Mouse (Mus musculus) lung, postnatal 4 days (tissue): Measurements from ENCODE around the gene Ccl5.
"Not testable (repeated sequence)": the region's sequence is repeated elsewhere in the genome, so short reads cannot be mapped to it uniquely, and the experiment has no call there.

Source experiments
- DNase-seq, 2 experiments: peaks; one replicate each; pipeline ENCODE4 v3.0.0; 2021

The Ccl5 gene

DNA sequence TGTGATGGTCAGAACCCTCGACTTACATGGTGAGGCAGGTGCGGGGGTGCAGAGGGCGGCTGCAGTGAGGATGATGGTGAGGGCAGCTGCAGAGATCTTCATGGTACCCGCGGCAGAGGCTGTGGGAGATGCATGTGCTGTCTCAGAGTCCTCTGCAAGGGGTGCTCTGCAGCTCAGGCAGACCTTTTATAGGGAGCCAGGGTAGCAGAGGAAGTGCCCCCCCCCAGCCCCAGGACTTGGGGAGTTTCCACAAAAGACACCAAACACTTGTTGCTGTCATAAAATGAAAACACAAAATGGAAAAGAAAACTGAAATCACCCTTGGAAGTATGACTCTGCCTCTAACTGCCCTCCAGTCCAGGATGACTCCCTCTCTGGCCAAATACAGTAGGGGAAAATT is at the start of gene Ccl5:
Ccl5 (minus strand) TSS at position 159 of the 400 bp plus-strand sequence.
- DNase-seq, result no peak

DNA sequence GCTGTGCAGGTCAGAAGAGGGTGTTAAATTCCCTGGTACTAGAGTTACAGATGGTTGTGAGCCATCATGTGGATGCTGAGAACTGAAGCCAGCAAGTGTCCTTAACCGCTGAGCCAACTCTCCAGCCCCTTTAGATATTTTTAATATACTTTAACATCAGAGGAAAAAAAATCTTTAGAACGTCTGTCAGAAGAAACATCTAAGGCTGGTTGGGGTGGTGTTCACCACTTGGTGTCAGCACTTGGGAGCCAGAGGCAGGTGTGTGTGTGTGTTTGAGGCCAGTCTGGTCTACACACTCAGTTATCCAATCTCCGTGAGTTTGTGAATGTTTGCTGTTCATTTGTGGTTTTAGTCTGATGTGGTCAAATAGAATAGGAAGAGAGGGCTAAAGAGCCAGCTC is 48.7 kb upstream of the Ccl5 start:
- DNase-seq, result no peak

DNA sequence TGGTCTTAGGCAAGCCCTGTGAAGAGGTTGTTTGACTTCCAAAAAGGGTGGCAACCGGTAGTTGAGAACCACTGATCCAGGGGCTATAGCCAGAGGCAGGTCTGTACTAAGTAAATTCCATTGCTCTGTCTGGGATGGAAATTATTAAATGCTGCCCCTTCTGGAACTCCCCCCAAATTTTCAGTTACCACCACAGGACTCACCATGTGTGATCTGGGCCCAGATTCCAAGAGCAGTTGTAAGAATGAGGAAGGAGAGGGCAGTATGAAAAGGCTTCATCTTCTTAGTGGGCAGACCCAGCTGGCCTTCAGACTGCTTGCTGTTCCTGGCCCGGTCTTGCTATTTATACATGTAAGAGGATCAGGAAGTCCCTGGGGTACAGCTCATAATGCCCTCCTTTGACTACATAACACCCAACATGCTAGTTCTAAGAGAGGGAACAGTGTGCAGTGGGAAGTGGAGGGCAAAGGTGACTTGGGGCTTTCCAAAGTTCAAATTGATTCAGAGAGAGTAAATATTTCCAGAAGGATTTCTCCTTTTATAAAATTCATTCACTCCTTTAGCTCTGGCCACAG is 48.0 kb upstream of the Ccl5 start, which contains the start of gene Ccl9:
Ccl9 (minus strand) TSS at position 451 of the 575 bp plus-strand sequence.
- DNase-seq, result no peak

DNA sequence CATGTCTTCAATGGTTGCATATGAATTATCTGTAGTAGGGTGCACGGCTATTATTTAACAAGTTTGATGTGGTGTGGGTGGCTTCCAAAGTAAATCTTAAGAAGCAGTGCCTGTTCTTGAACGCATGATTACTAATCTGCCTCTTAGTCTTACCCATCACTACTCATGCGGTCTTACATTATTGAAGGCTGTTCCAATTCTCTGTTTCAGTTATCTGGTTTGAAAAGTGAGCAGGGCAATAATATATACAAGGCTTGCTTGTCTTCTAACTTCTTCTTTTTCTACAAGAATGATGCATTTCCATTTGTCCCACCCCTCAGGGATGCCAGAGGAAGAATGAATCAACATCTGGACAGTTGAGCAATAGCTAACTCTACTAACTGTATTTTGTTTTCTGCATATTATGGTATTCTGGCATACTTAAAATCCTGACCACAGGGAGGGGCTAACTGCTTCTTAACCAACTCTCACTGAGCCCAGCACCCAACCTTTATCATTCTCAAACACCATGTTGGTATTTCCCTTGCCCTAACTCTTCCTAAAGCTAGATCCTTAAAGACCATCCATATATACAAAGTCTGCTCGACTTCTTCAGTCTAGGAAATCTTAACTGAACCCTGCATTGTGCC is 46.7 kb upstream of the Ccl5 start:
- DNase-seq, result no peak

DNA sequence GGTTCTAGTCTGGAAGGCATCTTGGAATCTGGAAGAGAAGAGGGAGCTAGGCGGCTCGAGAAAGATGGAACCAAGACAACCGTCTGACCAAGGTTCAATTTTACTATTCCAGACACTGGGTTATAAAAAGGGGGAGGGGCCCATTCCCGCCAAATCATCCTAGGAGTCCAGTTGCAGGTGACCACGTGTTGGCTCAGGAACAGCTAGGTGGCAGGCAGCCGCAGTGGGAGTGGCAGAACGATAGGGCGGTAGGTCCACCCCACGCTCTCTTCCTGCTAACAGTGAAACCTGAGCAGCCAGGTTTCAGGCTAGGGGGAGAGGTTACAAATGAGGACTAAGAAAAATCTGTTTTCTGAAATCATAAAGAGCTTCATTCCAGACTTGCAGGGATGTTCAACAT is 42.5 kb upstream of the Ccl5 start:
- no peak for DNase-seq

DNA sequence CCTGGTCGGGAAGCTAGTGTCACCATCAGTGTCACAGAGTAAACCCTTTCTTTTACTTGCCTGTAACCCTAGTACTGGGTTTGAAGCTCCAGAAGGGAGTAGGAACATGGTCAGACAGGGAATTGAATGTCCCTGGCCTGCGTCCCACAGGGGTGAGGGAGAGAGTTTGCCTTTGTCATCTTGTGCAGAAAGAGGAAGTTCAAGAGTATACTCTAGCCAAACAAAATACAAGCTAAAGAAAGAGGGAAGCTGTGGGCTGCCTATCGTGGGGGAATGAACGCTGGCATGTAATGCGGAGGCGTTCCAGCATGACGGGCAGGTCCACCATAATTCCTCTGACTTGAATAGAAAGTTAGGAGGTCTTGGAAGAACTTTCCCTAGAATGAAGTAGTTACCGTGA is 41.9 kb upstream of the Ccl5 start:
- DNase-seq, result peak; percentile 30 to 40

DNA sequence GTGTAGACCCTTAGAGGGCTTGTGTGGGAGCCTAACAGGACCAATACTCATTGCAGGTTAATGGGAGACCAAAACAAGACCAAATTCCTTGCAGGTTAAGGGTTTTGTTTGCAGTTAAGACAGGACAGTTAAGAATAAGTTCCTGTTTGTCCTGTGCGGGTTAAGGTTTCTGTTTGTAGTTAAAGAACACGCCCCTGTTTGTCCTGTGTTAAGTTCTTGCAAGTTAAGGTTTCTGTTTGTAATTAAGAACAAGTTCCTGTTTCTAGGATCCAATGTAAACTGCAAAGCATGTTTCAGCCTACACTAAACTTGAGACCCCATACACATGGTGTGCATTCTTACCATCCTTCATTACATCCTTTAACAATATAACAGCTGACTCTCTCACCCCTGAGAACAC is 39.9 kb upstream of the Ccl5 start:
- DNase-seq, result no peak

DNA sequence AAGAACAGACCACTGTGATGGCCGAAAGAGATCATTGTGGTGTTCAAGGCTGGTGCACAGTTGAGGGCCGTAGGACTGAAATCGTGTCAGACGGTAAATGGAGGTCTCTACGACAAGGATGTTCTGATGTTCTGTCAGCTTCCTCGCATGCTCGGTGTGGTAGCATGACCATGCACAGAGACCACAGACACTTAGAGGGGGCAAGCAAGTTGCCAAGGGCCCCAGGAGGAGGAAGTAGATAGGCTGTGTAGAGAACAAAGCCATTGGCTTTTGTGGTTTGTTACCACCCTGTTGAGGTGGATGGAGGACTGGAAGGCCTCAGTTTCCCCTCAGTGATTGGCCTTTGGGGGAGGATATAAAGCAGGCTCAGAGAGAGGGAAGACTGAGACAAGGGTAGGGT is 38.9 kb upstream of the Ccl5 start:
- no peak for DNase-seq

DNA sequence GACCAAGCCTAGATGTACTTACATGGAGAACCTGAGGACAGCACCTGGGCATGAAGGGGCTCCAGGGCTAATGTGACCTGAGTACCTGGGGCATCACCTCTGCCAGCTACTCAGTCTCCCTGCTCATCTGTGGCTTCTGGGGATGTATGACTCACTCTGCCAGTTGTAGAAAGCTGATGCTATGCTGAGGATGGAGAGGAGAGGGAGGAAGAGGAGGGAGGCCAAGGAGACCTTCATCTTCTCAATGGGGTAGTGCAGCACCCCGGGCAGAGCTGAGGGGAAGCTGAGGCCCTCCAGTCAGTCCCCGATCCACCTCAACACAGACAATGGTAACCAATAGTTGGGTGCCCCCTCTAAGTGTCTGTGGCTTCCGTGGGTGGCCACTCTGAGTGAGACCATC is 38.5 kb upstream of the Ccl5 start:
- DNase-seq, result no peak

DNA sequence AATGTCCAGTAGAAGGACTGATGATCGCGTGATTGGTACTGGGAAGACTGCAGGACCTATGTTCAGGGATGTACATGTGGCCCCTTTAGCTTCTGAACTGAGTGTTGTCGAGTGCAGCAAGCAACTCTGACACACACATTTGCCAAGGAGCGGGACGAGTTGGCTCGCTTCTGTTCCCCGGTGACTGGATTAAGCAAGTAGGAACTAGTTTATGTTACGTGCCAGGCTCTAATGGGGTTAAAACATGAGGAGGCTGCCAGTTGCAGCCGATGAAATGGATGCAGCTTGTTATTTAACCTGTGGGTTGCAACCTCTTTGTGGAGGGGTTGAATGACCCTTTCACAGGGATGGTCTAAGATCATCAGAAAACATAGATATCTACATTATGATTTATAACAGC is 37.7 kb upstream of the Ccl5 start:
- DNase-seq, result no peak

DNA sequence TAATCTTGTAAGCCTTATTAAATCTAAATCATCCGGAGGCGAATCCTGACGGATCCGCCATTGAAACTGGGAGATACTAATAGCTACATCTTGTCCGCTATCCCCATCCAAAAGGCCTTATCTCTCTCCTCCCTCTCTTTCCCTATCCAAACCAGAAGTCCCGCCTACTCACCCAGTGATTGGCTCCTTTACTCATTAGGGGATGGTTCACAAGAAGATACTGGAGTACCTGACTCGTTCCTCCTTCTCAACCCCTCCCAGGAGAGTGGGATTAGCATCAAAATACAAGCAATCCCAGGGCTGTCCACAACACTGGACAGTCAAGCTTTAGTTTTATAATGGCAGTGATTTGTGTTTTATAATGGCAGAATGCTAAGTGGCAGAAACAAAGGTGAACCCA is 37.0 kb upstream of the Ccl5 start:
- DNase-seq, result no peak

DNA sequence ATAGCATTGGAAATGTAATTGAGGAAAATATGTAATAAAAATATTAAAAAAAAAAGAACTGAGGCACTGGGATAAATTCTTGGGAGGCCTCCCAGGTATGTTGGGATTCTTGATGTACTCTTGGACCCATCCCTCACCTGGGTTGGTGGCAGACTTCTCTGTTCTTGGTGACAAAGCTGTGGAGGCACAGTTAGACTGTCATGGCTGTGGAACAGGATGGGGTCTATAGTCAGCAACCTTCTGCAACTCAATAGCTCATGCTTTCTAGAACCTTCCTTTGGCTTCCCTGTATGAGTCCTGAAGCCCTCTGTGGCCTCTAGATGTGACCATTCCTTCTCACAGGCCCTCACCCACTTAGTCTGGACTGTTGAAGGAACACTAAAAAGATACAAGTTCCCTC is 36.3 kb upstream of the Ccl5 start:
- DNase-seq, result no peak

DNA sequence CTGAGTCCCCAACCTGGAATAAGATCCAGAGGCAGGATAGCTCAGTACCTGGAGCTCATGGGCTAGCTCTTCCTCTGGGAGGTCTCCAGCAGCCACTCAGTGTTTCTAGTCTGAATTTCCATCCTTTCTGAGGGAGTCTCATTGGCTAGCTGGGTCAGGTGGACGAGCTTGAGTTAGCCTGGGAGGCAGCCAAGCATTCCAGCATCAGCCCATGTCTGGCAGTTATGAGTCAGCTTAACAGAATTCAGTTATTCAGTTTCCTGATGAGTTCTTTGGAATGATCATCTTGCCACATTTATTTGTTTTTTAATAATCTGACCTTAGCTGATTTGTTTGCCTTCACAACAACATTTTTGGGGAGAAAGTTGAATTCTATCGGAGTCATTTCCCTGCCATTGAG is 33.4 kb upstream of the Ccl5 start:
- no peak for DNase-seq

DNA sequence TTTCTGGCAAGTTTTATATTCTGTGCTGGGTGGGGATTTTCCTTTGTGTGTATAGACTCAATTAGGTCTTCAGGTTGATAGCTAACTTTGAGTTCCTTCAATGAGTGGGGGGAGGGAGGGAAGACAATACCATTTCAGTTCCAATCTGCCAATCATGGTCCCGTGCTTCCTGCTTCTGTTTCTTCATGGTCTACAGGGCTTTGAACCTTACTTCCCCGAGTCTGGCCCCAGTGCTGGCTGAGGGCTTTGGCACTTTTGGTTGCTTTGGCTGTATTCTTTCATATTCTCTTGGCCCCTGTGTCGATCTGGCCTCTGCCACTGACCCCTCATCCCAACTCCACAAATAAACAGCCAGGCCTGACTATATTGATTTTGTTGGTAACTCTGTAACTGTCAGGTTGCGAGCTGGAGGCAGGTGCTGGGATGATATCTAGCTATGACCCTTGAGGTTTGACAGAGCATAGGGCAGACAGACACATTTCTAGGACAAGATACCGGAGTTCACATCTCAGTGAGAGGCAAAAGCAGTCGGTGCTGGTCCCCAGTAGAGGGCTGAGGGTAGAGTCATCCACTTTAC is 32.1 kb upstream of the Ccl5 start:
- DNase-seq, result no peak

DNA sequence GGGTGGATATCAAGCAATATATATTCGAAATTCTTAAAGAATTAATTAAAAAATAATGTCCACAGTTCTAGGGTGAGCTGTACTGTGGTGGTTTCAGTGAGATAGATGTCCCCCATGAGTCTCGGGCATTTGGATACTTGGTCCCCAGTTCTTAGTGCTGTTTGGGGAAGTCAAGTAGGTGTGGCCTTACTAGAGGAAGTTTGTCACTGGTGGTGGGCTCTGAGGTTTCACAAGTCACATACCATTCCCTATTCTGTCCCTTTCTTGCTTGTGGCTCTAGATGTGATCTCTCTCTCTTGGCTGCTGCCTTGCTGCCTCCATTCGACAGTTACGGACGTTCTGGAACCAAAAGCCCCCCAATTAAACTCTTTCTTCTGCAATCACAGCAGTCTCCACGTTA is 30.1 kb upstream of the Ccl5 start:
- DNase-seq, result no peak

DNA sequence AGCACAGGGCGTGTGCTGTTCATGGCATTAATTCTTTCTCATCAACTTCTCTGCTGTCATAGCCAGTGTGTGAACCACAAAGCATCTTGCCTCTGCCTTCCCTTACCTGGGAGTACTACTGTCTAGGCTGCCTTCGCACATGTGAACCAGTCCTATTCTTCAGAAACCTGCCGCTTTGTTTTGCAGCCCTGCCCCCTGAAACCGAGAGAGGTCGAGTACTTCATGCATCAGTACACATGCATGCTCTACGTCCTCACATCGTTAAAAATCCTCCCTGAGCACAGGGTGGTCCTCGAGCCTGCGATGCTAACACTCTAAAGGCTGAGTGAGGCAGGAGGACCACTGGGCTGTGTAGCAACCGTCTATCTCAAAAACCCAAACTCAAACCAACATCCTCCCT is 26.8 kb upstream of the Ccl5 start:
- DNase-seq, result no peak

DNA sequence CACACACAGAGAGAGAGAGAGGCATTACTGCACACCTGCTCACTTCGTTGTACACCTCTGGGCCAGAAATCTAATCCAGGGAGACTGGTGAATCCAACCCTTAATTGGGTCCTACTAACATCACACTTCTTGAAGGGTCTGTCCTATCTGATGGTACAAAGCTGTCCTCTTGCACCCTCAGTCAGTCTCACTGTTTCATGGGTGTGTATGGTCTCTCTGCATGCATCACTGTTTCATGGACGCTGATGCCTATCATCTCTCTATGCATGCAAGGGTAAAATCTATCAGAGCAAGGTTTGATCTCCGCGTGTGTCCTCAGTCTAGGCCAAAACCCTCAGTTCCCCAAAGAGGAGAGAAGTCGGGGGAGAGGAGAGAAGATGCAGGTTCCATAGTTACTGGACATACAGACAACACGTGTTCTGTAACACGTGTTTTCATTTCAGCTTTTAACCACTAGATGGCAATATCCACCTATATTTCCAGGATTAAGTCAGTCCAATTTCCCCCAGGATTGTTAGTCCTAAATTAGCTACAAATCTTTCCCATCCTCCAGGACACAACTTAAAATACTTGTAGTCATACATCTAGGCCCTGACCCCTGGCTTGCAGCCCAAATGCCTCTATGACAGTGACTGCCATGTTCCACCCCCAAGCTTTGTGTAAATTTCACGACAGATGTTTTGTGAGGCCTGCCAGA is 25.9 kb upstream of the Ccl5 start:
- peak; percentile 60 to 85 for DNase-seq

DNA sequence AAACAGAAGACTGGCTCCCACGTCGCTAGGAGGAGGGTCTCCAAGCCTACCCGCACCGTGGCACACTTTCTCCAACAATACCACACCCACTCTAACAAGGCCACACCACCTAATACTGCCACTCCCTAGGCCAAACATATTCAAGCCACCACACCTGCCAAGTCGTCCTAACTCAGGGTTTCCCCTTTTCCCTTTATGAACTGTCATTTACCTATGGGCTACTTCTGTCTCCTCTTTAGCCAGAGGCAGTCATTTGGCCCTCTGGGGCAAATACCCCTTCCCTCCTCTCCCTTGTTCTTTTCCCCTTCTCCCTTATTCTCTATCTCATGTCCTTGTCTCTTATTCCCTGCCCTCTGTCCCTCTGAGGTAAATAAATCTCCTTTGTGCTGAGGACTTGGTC is 21.4 kb upstream of the Ccl5 start:
- no peak for DNase-seq

DNA sequence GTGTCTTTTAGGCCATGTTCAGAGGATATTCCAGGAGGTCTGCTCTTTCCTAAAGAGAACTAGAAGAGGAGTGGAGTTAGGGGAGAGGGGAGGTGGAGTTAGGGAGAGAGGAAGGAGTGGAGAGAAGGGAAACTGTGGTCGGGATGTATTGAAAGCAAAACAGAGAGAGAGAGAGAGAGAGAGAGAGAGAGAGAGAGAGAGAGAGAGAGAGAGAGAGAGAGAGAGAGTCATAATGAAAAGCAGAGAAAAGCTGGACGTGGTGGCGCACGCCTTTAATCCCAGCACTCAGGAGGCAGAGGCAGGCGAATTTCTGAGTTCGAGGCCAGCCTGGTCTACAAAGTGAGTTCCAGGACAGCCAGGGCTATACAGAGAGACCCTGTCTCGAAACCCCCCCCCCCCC is 20.7 kb upstream of the Ccl5 start:
- DNase-seq, result not testable (repeated sequence)

DNA sequence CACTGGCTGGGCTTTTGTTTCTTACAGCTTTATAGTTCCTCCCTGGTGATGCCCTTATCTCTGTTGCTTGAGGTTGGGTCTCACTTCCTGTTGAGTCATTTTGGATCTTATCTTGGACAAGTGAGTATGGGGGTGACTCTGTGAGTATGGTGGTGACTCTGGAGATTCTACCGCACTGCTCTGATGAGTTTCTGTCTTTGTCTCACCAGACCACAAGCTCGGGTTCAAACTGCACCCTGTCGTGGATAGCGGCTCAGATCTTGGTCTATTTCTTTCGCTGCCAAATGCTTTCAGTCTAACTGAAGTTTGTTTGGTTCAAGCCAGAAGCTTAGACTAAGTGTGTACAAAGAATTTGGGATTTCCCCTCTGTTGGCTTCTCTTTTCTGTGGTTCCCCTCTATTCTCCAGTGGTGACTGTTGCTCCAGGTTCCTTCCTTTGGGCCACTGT is 19.9 kb upstream of the Ccl5 start:
- no peak for DNase-seq

DNA sequence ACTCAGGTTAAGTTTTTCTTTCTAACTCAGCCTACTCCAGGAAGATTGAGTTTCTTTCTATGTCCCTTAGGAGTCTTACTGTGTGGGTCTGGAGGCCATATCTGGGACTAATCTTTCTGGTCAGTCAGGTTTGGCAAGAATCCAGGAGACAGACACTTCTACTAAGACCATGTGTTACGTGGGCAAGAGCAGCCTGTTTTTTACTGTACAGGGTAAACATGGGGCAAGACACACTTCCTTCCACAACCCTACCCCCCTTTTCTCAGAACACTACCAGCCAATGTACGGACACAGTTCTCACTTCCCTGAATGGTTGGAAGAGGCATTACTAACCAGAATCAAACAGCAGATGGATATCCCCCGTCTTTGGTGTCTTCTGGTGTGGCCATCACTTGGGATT is 13.9 kb upstream of the Ccl5 start:
- DNase-seq, result no peak

DNA sequence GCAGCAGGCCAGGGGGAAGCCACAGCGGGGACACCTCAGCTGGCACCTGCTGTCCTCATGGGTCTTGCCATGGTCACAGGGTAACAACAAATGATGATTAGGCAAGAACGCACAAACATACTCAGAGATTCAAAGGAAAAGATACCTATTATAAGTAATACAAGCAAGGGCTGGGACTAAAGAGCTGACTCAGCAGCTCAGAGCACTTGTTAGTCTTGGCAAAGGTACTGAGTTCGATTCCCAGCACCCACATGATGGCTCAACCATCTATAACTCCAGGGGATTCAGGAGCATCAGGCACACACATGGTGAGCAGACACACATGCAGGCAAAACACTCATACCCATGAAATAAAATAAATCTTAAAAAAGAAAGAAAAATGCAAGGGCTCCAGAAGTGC is 11.1 kb upstream of the Ccl5 start:
- no peak for DNase-seq

DNA sequence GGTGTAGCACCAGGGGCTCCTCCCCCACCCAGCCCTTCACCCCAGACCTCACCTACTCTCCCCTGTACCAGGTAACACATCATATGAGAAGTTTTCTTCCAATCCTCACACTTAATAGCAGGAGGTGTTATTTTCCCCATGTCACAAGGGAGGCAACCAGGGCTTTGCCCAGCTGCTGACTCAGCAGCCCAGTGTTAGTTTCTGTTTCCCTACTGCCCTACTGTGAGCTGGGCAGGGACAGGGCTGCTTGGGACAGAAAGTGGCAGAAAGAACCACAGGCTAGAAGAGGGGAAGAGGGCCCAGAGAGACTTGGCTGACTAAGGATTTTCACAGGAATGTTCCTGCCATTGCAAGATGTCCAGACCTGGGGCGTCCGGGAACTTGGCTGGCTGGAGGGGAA is 10.6 kb upstream of the Ccl5 start:
- DNase-seq, result no peak

DNA sequence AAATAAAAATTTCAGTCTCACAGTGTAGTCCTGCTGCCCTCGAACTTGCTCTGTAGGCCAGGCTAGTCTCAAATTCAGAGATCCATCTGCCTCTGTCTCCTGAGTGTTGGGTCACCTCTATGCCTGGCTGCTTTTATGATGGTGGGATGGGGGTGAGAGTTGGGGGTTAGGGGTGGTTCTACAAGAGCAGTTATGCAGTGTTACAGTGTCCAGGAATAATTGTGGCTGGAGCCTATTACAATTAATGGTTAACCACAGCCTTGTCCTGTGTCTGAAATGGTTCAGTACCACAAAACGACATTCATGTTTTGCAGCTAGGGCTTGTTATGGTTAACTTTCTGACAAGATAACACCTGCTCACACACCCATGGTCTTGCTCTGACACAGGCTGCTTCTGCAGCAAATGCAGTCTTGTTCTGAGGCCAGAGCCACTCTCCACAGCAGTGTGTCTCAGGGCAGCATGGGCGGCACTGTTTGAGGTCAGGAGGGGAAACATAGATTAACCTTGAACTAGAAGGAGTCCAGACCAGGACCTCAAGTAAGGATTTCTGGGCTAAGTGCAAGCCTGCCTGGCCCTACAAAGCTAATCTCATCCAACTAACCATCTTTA is 8.5 kb upstream of the Ccl5 start:
- no peak for DNase-seq
